Comparison of ENCODE assay signal across 1 mouse cellular context in genomic region chr8:13629351-13630090, GRCm38 (mm10).
A peak's percentile ranks its signal among the peaks of the same experiment; 100 is the strongest.
TF ChIP-seq lines count a peak whose summit lies in the region.

No protein-coding gene starts in this region.

TF ChIP-seq in CH12.LX, 34 proteins besides CTCF, POLR2A, EP300 and RAD21 (continued from another document):
- TF ChIP-seq CHD1 (IDR thresholded peaks at IDR 0.05; ENCODE audit: low read depth, low read length) (peak; percentile 91; the same call in 1 of the 2 replicates), JUN (IDR thresholded peaks at IDR 0.05; ENCODE audit: insufficient read depth, low read depth, low read length) (no peak), MXI1 (IDR thresholded peaks at IDR 0.05; ENCODE audit: low read depth, low read length) (no peak), E2F4 (IDR thresholded peaks at IDR 0.05; ENCODE audit: insufficient replicate concordance, low read depth, low read length) (no peak)
TF ChIP-seq in CH12.LX: peak in this region for 8.
